Mouse (Mus musculus) small intestine, adult 2 months (tissue): ENCODE data around the gene Ralgapa2.

ENCODE experiments used
- CTCF ChIP-seq: fragments of 200-500 bp; IDR thresholded peaks from 2 replicates; pipeline ENCODE4 v1.5.1; 2012; ENCODE audit warnings: low read depth, mild to moderate bottlenecking, control low read depth, inconsistent platforms, low read length, moderate library complexity, mixed read lengths; ENCODE audit not compliant: insufficient replicate concordance, insufficient read length; ENCODE audit errors: extremely low read depth
- POLR2A ChIP-seq: fragments of 200-500 bp; IDR thresholded peaks from 2 replicates; pipeline ENCODE4 v1.6.1; 2012; ENCODE audit warnings: low read depth, mild to moderate bottlenecking, control low read depth, inconsistent platforms, low read length, moderate library complexity

DNA sequence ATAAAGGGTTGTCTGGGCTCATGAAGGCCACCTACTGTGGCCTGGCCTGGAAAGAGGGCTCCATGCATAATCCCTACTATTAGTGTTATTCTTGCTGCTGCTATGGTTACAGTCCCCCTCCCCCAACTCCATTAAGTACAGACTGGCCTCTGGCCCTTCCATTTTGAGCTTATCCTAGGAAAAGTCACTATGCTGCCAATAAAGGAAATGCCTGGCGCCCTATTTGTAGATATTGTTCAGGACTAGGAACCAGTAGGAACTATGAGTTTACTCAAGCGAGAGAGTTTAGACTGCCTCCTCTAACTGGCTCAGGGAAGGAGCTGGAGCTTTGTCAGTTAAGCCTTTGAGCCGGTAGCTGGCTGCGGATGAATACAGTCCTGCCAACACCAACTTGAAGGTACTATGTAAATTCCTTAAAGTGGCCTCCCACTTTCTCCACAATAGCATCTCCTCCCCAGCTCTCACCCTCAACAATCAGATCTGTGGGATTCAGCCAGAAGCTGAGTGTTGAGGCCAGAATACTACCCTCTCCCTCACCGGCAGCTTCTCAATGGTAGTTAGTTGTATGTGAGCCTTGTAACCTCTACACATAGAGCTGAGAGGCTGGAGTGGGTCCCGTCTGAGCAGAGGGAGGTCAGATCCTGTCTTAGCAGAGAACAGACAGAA lies 37.1 kb upstream of the Ralgapa2 start:
- TF ChIP-seq CTCF (no peak), POLR2A (no peak)
